Mouse (Mus musculus) midbrain, embryonic 10.5 days (tissue): ENCODE measurements around the gene Gart. TPM values are rescaled to one million over a fixed set of nuclear protein-coding genes. Genes with fewer than 3 reads are reported as not detected.
"Not testable (repeated sequence)": the region's sequence is repeated elsewhere in the genome, so short reads cannot be mapped to it uniquely, and the experiment has no call there.

Source experiments
- DNase-seq: peaks from one replicate; pipeline ENCODE4 v3.0.0-alpha.2; 2017; ENCODE audit warnings: low spot score
- H3K27ac ChIP-seq: fragments of 300-500 bp; sonication (generic); replicated peaks from 2 replicates; pipeline ENCODE4 v1.5.1; 2016; ENCODE audit warnings: mild to moderate bottlenecking
- H3K27me3 ChIP-seq: fragments of 300-500 bp; sonication (generic); 2 replicates; pipeline ENCODE4 v1.6.1; 2016; ENCODE audit warnings: low read depth, mild to moderate bottlenecking; ENCODE audit not compliant: poor library complexity, severe bottlenecking
- H3K36me3 ChIP-seq: fragments of 300-500 bp; sonication (generic); 2 replicates; pipeline ENCODE4 v1.6.1; 2016; ENCODE audit warnings: mild to moderate bottlenecking, moderate library complexity
- H3K4me1 ChIP-seq: fragments of 300-500 bp; sonication (generic); 2 replicates; pipeline ENCODE4 v1.6.1; 2016
- H3K4me3 ChIP-seq: fragments of 300-500 bp; sonication (generic); 2 replicates; pipeline ENCODE4 v1.5.1; 2016; ENCODE audit warnings: mild to moderate bottlenecking, moderate library complexity
- H3K9me3 ChIP-seq: fragments of 300-500 bp; sonication (generic); replicated peaks from 2 replicates; pipeline ENCODE4 v1.6.1; 2016; ENCODE audit warnings: mild to moderate bottlenecking
- WGBS: fragments of 180-500 bp; shearing (Covaris S2); methylation state at CpG from one replicate; pipeline ENCODE4 v1.1.7; 2016; 5-methylcytosine and 5-hydroxymethylcytosine counted together
- polyA plus RNA-seq: library from polyadenylated mRNA; unstranded; fragments of >200 nt; fragmentation: Nextera tagmentation; extraction: Ambion mirVana; gene quantifications from 2 replicates; pipeline ENCODE4 v1.2.1, GENCODE M21; 2016

Gart gene
- polyA plus RNA-seq, 1 experiment from 2014 or later: 162 TPM

DNA sequence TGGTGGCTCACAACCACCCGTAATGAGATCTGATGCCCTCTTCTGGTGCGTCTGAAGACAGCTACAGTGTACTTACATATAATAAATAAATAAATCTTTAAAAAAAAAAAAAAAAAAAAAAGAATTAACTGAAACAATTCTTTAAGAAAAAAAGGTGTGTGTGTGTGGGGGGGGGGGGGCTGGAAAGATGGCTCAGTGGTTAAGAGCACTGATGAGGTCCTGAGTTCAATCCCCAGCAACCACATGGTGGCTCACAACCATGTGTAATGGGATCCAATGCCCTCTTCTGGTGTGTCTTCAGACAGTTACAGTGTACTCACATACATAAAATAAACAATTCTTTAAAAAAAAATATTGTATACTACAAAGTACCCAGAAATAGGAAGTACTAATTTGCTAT is 1.3 kb downstream of the Gart start:
- H3K27me3 ChIP-seq, DNase-seq, H3K9me3 ChIP-seq, H3K27ac ChIP-seq: not testable (repeated sequence)
- 100% methylated on average over 1 of the region's 2 CpGs for WGBS
- Histone ChIP-seq H3K36me3 (peaks cover 34% of the 10 kb centered on the region), H3K4me1 (peaks cover 23% of the 10 kb centered on the region), H3K4me3 (peak overlapping the region; percentile 86)

DNA sequence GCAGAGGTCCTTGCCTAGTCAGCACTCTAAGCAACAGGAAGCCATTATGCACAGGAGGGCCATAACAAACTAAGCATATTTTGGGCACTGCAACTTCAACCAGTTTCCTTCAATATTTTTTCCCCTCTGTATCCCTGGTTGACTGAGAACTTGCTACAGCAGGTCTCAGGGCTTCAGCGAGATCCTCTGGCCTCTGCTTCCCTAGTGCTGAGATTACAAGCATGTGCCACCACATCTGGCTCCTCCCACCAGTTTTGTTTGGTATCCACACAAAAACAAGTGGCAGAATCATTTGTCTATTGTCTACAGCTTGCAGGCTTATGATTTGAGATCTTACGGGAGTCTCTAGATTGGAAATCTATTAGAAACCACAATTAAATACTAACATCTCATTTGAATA is 1.9 kb downstream of the Gart start:
- Histone ChIP-seq H3K36me3 (peaks cover 36% of the 10 kb centered on the region), H3K4me1 (peaks cover 20% of the 10 kb centered on the region), H3K27me3 (no peaks in the 10 kb centered on the region), H3K9me3 (no peaks in the 10 kb centered on the region), H3K27ac (no peak overlapping the region), H3K4me3 (no peak overlapping the region)
- no peak for DNase-seq
- WGBS: 91% methylated on average over 2 of the region's 2 CpGs

DNA sequence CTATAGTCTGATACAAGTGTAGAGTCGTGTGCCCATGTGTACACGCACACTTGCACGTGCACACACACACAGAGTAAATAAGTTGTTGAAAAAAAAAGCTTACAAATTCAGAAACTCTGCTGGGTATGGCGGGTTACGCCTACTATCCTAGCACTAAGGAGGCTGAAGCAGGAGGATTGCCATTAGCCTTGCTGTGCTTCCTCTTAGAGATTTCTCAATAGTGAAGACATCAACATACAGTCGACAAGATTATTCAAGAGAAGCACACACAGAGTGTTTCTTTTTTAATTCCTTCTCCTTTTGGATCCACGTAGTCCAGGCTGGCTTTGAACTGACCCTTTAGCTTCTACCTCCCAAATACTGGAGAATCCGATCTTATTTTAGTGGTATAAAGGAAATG is 6.6 kb downstream of the Gart start:
- 96% methylated on average over 8 of the region's 8 CpGs for WGBS
- Histone ChIP-seq H3K4me3 (no peak overlapping the region), H3K9me3 (no peaks in the 10 kb centered on the region), H3K36me3 (peaks cover 83% of the 10 kb centered on the region), H3K27me3 (no peaks in the 10 kb centered on the region), H3K4me1 (peaks cover 4% of the 10 kb centered on the region; the same call in 1 of the 2 replicates), H3K27ac (no peak overlapping the region)
- no peak for DNase-seq

DNA sequence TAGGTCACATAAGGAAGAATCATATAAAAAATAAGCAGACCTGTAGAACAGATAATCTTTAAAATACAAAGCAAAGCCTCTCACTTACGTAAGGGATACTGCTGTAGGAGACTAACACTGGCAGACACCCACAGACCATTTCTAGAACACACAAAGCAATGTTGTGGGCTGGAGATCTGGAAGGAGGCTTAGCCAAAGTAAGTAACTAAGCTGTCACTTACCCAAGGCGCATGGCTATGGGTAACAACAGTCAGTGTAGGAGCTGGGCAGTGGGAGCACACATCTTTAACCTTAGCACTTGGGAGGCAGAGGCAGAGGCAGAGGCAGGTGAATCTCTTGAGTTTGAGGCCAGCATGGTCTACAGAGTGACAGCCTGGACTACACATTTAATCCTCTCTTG is 7.1 kb downstream of the Gart start:
- H3K4me3 ChIP-seq: no peak overlapping the region
- 90% methylated on average over 2 of the region's 2 CpGs for WGBS
- no peak for DNase-seq
- no peaks in the 10 kb centered on the region for H3K27me3 ChIP-seq
- no peak overlapping the region for H3K27ac ChIP-seq
- H3K4me1 ChIP-seq: no peaks in the 10 kb centered on the region
- peaks cover 88% of the 10 kb centered on the region for H3K36me3 ChIP-seq
- no peaks in the 10 kb centered on the region for H3K9me3 ChIP-seq

DNA sequence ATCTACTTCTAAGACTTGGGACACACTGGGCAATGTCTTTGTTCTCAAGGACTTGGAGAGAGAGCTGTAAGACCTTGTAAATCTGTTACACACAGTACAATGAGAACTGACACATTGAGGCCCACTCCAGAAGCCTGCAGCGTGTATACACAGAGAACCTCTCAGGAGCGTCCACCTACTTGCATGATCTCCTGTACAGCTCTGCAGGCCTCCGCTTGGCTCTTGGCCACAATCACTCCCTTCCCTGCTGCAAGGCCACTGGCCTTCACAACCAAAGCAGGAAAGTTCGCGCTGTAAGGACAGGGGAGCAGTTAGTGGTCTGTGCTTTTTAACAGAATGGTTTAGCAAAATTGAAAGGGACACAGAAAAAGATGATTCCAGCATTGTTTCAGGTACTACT is 7.6 kb downstream of the Gart start:
- H3K36me3 ChIP-seq: peaks cover 93% of the 10 kb centered on the region
- 97% methylated on average over 5 of the region's 5 CpGs for WGBS

DNA sequence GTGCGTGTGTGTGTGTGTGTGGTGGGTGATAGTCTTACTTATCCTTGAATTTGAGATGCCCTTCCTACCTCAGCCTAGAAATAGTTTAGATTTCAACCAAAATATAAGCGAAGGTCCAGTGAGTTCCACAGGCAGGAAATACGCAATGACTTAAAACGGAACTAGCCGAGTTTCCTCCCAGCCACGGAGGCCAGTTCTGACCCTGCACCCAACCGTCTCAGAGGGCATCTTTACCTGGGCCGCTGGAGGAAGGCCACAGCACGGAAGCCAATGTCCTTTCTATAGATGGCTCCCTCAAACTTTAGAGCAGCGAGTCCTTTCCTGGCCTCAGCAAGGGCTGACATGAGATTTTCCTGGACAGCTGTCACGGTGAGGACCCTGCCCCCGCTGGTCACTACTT is 13.1 kb downstream of the Gart start:
- no peak for DNase-seq
- Histone ChIP-seq H3K9me3 (no peaks in the 10 kb centered on the region), H3K27me3 (no peaks in the 10 kb centered on the region), H3K4me1 (no peaks in the 10 kb centered on the region), H3K27ac (no peak overlapping the region), H3K36me3 (peaks cover 98% of the 10 kb centered on the region), H3K4me3 (no peak overlapping the region)
- WGBS: 92% methylated on average over 12 of the region's 12 CpGs

More for the DNA sequence above, 7.6 kb downstream of the Gart start:
- no peak for DNase-seq
- no peak overlapping the region for H3K27ac ChIP-seq
- H3K9me3 ChIP-seq: no peaks in the 10 kb centered on the region
- no peaks in the 10 kb centered on the region for H3K27me3 ChIP-seq
- no peak overlapping the region for H3K4me3 ChIP-seq
- no peaks in the 10 kb centered on the region for H3K4me1 ChIP-seq

DNA sequence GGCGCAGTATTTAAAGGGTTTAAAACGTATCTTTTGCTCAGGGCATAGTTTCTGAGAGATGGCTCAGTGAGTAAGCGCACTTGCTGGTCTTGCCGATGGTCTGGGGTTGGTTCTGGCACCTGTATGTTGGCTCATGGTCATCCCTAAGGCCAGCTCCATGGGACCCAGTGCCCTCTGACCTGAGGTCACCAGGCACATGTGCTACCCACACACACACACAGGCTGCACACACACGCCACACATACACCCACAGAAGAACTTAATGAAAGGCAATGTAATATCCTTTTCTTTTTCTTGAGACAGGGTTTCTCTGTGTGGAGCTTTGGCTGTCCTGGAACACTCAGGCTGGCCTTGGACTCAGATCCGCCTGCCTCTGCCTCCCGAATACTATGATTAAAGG is 13.8 kb downstream of the Gart start:
- no peaks in the 10 kb centered on the region for H3K27me3 ChIP-seq
- no peaks in the 10 kb centered on the region for H3K9me3 ChIP-seq
- no peak overlapping the region for H3K4me3 ChIP-seq
- no peaks in the 10 kb centered on the region for H3K4me1 ChIP-seq
- WGBS: 93% methylated on average over 7 of the region's 7 CpGs
- H3K36me3 ChIP-seq: peaks cover 98% of the 10 kb centered on the region
- no peak for DNase-seq
- no peak overlapping the region for H3K27ac ChIP-seq

DNA sequence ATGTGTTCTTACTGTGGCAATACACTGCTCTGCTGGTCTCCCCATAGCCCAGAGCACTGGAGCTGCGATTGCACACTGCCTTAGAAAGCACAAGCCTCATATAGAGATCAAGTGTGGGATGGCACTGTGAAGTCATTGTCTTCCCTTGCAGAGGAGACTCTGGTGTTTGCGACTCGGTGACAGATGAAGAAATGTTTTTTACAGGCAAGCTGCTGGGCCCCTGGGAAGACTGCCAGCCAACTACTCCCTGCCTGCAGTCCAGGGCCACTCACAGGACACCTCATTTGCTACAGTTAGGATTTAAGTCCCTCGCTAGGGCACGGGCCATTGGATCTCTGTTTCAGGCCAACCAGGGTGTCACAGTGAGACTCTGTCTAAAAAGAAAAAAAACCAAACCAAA is 14.3 kb downstream of the Gart start:
- Histone ChIP-seq H3K4me1 (no peaks in the 10 kb centered on the region), H3K27ac (no peak overlapping the region), H3K36me3 (peaks cover 98% of the 10 kb centered on the region), H3K4me3 (no peak overlapping the region), H3K9me3 (no peaks in the 10 kb centered on the region), H3K27me3 (no peaks in the 10 kb centered on the region)
- DNase-seq: no peak
- WGBS: 95% methylated on average over 5 of the region's 5 CpGs

DNA sequence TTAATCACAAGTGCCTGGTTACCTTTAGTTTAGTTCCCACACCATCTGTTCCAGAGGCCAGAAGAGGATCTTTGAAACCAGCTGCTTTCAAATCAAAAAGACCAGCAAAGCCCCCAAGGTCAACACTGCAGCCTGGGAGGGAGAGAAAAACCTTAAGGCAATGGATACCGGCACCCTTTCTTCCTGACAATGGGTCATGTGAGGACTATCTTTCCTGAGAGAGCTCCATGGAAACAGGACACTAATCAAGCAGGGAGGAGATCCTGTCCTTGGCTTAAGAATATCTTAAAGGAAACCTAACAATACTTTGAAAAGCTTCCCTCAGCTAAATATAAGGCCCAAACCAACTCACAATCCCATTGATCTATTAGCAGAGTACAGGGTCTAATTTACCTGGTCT is 16.2 kb downstream of the Gart start:
- DNase-seq: no peak
- WGBS: 76% methylated on average over 1 of the region's 1 CpGs
- Histone ChIP-seq H3K9me3 (no peaks in the 10 kb centered on the region), H3K4me3 (no peak overlapping the region), H3K4me1 (no peaks in the 10 kb centered on the region), H3K27ac (no peak overlapping the region), H3K36me3 (peaks cover 98% of the 10 kb centered on the region), H3K27me3 (no peaks in the 10 kb centered on the region)

DNA sequence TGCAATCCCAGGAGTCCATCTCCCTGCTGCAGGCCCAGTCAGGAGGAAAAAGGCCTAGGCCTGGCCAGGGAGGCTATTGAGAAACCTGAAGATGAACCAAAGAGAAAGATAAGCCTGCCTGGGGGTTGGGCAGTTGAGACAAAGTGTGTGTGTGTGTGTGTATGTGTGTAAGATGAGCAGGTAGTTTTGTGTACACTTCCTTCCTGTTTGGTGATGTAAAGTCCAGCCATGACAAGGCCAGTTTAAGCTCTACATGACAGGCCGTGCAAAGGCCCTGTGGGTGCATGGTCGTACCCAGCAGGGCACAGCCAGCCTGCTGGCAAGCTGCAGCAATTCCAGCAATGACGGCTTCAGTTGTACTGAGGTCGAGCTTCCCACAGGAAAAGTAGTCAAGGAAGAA is 17.0 kb downstream of the Gart start:
- no peak overlapping the region for H3K4me3 ChIP-seq
- H3K36me3 ChIP-seq: peaks cover 98% of the 10 kb centered on the region
- H3K9me3 ChIP-seq: no peaks in the 10 kb centered on the region
- 93% methylated on average over 4 of the region's 4 CpGs for WGBS
- no peaks in the 10 kb centered on the region for H3K27me3 ChIP-seq
- H3K27ac ChIP-seq: no peak overlapping the region
- no peaks in the 10 kb centered on the region for H3K4me1 ChIP-seq
- DNase-seq: no peak

DNA sequence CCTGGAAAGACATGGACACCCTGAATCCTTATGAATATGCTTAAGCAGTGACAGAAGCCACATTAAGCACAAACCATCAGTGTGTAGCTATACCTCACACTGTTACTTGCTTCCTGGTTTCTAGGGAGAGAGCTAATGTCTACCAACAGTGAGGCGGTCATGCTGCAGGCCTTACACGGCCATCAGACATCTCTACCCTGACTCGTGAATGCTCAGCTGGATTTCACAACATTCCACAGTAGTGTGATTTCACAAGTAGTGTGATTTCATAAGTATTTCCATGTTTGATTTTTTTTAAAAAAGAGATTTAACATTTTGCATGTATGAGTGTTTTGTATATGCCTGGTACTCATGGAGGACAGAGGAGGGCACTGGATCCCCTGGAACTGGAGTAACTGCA is 18.1 kb downstream of the Gart start:
- Histone ChIP-seq H3K4me3 (no peak overlapping the region), H3K27me3 (no peaks in the 10 kb centered on the region), H3K4me1 (no peaks in the 10 kb centered on the region), H3K36me3 (peaks cover 98% of the 10 kb centered on the region), H3K9me3 (no peaks in the 10 kb centered on the region), H3K27ac (no peak overlapping the region)
- 91% methylated on average over 3 of the region's 3 CpGs for WGBS
- DNase-seq: no peak

DNA sequence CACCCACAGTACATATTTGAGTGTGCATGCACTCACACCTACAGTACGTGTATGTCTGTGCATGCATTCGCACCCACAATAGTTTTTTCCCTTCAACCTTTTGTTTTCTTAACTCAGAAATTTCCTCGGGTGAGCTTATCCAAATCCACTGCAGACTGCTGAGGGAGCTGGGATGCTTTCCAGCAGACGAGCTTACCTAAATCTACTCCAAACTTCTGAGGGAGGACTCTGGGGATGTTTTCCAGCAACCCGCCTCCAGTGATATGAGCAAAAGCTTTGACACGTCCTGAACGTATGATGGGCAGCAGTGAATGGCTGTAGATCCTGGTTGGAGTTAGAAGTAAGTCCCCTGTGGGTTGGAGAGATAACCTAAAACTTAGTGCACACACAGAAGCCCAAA is 18.9 kb downstream of the Gart start:
- H3K4me1 ChIP-seq: no peaks in the 10 kb centered on the region
- WGBS: 91% methylated on average over 7 of the region's 7 CpGs
- H3K9me3 ChIP-seq: no peaks in the 10 kb centered on the region
- no peaks in the 10 kb centered on the region for H3K27me3 ChIP-seq
- H3K36me3 ChIP-seq: peaks cover 98% of the 10 kb centered on the region
- H3K27ac ChIP-seq: no peak overlapping the region
- no peak overlapping the region for H3K4me3 ChIP-seq
- DNase-seq: no peak

DNA sequence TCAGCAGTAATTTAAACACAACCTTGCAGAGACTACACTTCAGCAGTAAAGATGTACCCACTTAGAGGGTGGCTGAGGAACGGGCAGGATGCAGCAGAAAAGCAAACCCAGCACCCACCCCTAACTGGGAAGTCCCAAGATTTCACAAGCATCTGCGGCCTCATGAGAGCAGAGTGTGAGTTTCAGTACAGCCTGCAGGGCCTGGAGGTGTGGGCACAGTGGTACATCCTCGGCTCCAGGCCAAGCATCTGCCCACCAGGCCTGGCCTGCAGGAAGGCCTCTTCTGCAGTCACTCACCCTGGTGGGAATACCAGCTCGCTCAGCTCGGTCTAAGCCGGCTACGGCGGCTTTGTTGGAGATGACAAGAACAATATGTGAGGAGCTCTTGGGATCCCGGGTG is 23.7 kb downstream of the Gart start:
- no peak overlapping the region for H3K4me3 ChIP-seq
- no peaks in the 10 kb centered on the region for H3K9me3 ChIP-seq
- 96% methylated on average over 9 of the region's 9 CpGs for WGBS
- peaks cover 84% of the 10 kb centered on the region for H3K36me3 ChIP-seq
- H3K27me3 ChIP-seq: peaks cover 1% of the 10 kb centered on the region; the same call in 1 of the 2 replicates
- no peak for DNase-seq
- no peak overlapping the region for H3K27ac ChIP-seq
- peaks cover 5% of the 10 kb centered on the region for H3K4me1 ChIP-seq

DNA sequence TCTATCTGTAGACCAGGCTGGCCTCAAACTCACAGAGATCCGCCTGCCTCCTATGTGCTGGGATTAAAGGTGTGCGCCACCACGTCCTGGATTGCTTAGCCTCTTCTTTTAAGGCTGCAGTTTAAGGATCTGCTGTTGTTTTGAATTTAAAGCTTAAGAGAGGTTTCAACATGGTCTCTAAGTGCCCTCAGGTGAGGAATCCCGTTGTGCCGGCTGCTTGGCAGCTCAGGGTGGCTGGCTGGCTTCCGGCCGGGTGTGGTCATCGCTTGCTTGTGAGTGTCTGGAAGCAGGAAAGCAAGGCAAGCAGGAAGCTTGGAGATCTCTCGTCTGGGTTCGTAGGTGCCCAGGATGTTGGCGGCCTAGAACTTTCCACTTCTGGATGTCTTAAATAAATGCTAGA is 25.8 kb downstream of the Gart start:
- Histone ChIP-seq H3K4me3 (no peak overlapping the region), H3K27me3 (peaks cover 10% of the 10 kb centered on the region), H3K9me3 (no peaks in the 10 kb centered on the region), H3K36me3 (peaks cover 63% of the 10 kb centered on the region), H3K27ac (no peak overlapping the region), H3K4me1 (peaks cover 6% of the 10 kb centered on the region)
- WGBS: 95% methylated on average over 11 of the region's 11 CpGs
- DNase-seq: no peak
